Mouse (Mus musculus) hindbrain, embryonic 10.5 days (tissue): ENCODE results near the gene Cacna1g. TPM values are rescaled to one million over a fixed set of nuclear protein-coding genes. Genes with fewer than 3 reads are reported as not detected.

Experiments used
- DNase-seq: peaks from one replicate; pipeline ENCODE4 v3.0.0-alpha.2; 2017; ENCODE audit warnings: low spot score
- H3K27ac ChIP-seq: fragments of 300-500 bp; sonication (generic); 2 replicates; pipeline ENCODE4 v1.5.1; 2016; ENCODE audit warnings: mild to moderate bottlenecking, moderate library complexity
- H3K27me3 ChIP-seq: fragments of 300-500 bp; sonication (generic); 2 replicates; pipeline ENCODE4 v1.6.1; 2016; ENCODE audit warnings: mild to moderate bottlenecking; ENCODE audit not compliant: poor library complexity, insufficient read depth, severe bottlenecking
- H3K36me3 ChIP-seq: fragments of 300-500 bp; sonication (generic); 2 replicates; pipeline ENCODE4 v1.6.1; 2016; ENCODE audit warnings: mild to moderate bottlenecking, moderate library complexity
- H3K4me1 ChIP-seq: fragments of 300-500 bp; sonication (generic); replicated peaks from 2 replicates; pipeline ENCODE4 v1.6.1; 2016; ENCODE audit warnings: mild to moderate bottlenecking
- H3K4me3 ChIP-seq: fragments of 300-500 bp; sonication (generic); 2 replicates; pipeline ENCODE4 v1.5.1; 2016; ENCODE audit warnings: mild to moderate bottlenecking, moderate library complexity
- H3K9me3 ChIP-seq: fragments of 300-500 bp; sonication (generic); 2 replicates; pipeline ENCODE4 v1.6.1; 2016; ENCODE audit warnings: mild to moderate bottlenecking, moderate library complexity
- WGBS: fragments of 180-500 bp; shearing (Covaris S2); methylation state at CpG from one replicate; pipeline ENCODE4 v1.1.7; 2016; 5-methylcytosine and 5-hydroxymethylcytosine counted together
- polyA plus RNA-seq: library from polyadenylated mRNA; unstranded; fragments of >200 nt; fragmentation: Nextera tagmentation; extraction: Ambion mirVana; gene quantifications from 2 replicates; pipeline ENCODE4 v1.2.1, GENCODE M21; 2016

The Cacna1g gene
- polyA plus RNA-seq, 1 experiment from 2014 or later: 7.7 TPM

GRCm38 (mm10) chr11:94389724-94390396 is 84.1 kb downstream of the Cacna1g start:
- no peak overlapping the region for H3K27ac ChIP-seq
- 78% methylated on average over 6 of the region's 6 CpGs for WGBS
- peaks cover 43% of the 10 kb centered on the region for H3K27me3 ChIP-seq
- DNase-seq: no peak
- no peak overlapping the region for H3K4me3 ChIP-seq
- H3K4me1 ChIP-seq: peaks cover 31% of the 10 kb centered on the region
- no peaks in the 10 kb centered on the region for H3K36me3 ChIP-seq
- H3K9me3 ChIP-seq: no peaks in the 10 kb centered on the region

- DNase-seq: no peak
- H3K4me3 ChIP-seq: no peak overlapping the region
- peaks cover 37% of the 10 kb centered on the region for H3K27me3 ChIP-seq
- H3K9me3 ChIP-seq: no peaks in the 10 kb centered on the region
- H3K4me1 ChIP-seq: peaks cover 32% of the 10 kb centered on the region
- 81% methylated on average over 4 of the region's 4 CpGs for WGBS
- H3K27ac ChIP-seq: no peak overlapping the region
- H3K36me3 ChIP-seq: no peaks in the 10 kb centered on the region
Measured at GRCm38 (mm10) chr11:94389021-94389420, 85.0 kb downstream of the Cacna1g start.

- 77% methylated on average over 4 of the region's 4 CpGs for WGBS
Measured at GRCm38 (mm10) chr11:94387756-94388155, 86.2 kb downstream of the Cacna1g start.

GRCm38 (mm10) chr11:94385977-94386771 is 87.8 kb downstream of the Cacna1g start:
- DNase-seq: peak; percentile 55
- Histone ChIP-seq H3K36me3 (no peaks in the 10 kb centered on the region), H3K4me3 (peak overlapping the region; percentile 26; the same call in 1 of the 2 replicates), H3K9me3 (no peaks in the 10 kb centered on the region), H3K27ac (peak overlapping the region; percentile 66), H3K4me1 (peaks cover 22% of the 10 kb centered on the region), H3K27me3 (peaks cover 16% of the 10 kb centered on the region; the same call in 1 of the 2 replicates)
- 28% methylated on average over 12 of the region's 12 CpGs for WGBS

More at GRCm38 (mm10) chr11:94387756-94388155, 86.2 kb downstream of the Cacna1g start:
- peaks cover 30% of the 10 kb centered on the region for H3K4me1 ChIP-seq
- DNase-seq: no peak
- no peaks in the 10 kb centered on the region for H3K36me3 ChIP-seq
- peaks cover 32% of the 10 kb centered on the region for H3K27me3 ChIP-seq
- no peak overlapping the region for H3K27ac ChIP-seq
- no peaks in the 10 kb centered on the region for H3K9me3 ChIP-seq
- no peak overlapping the region for H3K4me3 ChIP-seq

- WGBS: 78% methylated on average over 8 of the region's 8 CpGs
Measured at GRCm38 (mm10) chr11:94379736-94380135, 94.3 kb downstream of the Cacna1g start.

GRCm38 (mm10) chr11:94379061-94379460 is 94.9 kb downstream of the Cacna1g start:
- Histone ChIP-seq H3K4me1 (peaks cover 13% of the 10 kb centered on the region), H3K36me3 (no peaks in the 10 kb centered on the region), H3K4me3 (no peak overlapping the region), H3K27ac (no peak overlapping the region), H3K9me3 (no peaks in the 10 kb centered on the region), H3K27me3 (0 out of 2 replicates have a peak, but pooled peaks cover 5% of the 10 kb centered on the region)
- WGBS: 20% methylated on average over 2 of the region's 2 CpGs
- no peak for DNase-seq

More at GRCm38 (mm10) chr11:94379736-94380135, 94.3 kb downstream of the Cacna1g start:
- Histone ChIP-seq H3K36me3 (no peaks in the 10 kb centered on the region), H3K4me3 (no peak overlapping the region), H3K9me3 (no peaks in the 10 kb centered on the region), H3K4me1 (peaks cover 13% of the 10 kb centered on the region), H3K27me3 (0 out of 2 replicates have a peak, but pooled peaks cover 5% of the 10 kb centered on the region), H3K27ac (no peak overlapping the region)
- DNase-seq: no peak

GRCm38 (mm10) chr11:94374276-94374948 is 99.6 kb downstream of the Cacna1g start:
- H3K4me1 ChIP-seq: peaks cover 30% of the 10 kb centered on the region
- WGBS: 91% methylated on average over 13 of the region's 13 CpGs

GRCm38 (mm10) chr11:94370809-94371208 is 103.2 kb downstream of the Cacna1g start:
- no peaks in the 10 kb centered on the region for H3K36me3 ChIP-seq
- no peak for DNase-seq
- H3K27ac ChIP-seq: no peak overlapping the region
- H3K4me3 ChIP-seq: no peak overlapping the region
- H3K27me3 ChIP-seq: peaks cover 14% of the 10 kb centered on the region; the same call in 1 of the 2 replicates
- H3K4me1 ChIP-seq: peaks cover 19% of the 10 kb centered on the region
- WGBS: 44% methylated on average over 5 of the region's 5 CpGs
- peaks cover 5% of the 10 kb centered on the region; the same call in 1 of the 2 replicates for H3K9me3 ChIP-seq

More at GRCm38 (mm10) chr11:94374276-94374948, 99.6 kb downstream of the Cacna1g start:
- Histone ChIP-seq H3K9me3 (no peaks in the 10 kb centered on the region), H3K27me3 (peaks cover 14% of the 10 kb centered on the region; the same call in 1 of the 2 replicates), H3K27ac (no peak overlapping the region), H3K4me3 (no peak overlapping the region), H3K36me3 (no peaks in the 10 kb centered on the region)
- DNase-seq: no peak

GRCm38 (mm10) chr11:94369981-94370380 is 104.0 kb downstream of the Cacna1g start:
- no peak overlapping the region for H3K4me3 ChIP-seq
- no peak for DNase-seq
- peaks cover 5% of the 10 kb centered on the region; the same call in 1 of the 2 replicates for H3K9me3 ChIP-seq
- peaks cover 20% of the 10 kb centered on the region for H3K4me1 ChIP-seq
- peaks cover 14% of the 10 kb centered on the region; the same call in 1 of the 2 replicates for H3K27me3 ChIP-seq
- H3K27ac ChIP-seq: no peak overlapping the region
- no peaks in the 10 kb centered on the region for H3K36me3 ChIP-seq
- 83% methylated on average over 6 of the region's 6 CpGs for WGBS

GRCm38 (mm10) chr11:94365340-94365739 is 108.7 kb downstream of the Cacna1g start:
- Histone ChIP-seq H3K4me3 (no peak overlapping the region), H3K9me3 (peaks cover 5% of the 10 kb centered on the region; the same call in 1 of the 2 replicates), H3K27me3 (peaks cover 3% of the 10 kb centered on the region; the same call in 1 of the 2 replicates), H3K27ac (no peak overlapping the region), H3K4me1 (peaks cover 5% of the 10 kb centered on the region; the same call in 1 of the 2 replicates), H3K36me3 (no peaks in the 10 kb centered on the region)
- WGBS: 72% methylated on average over 3 of the region's 3 CpGs
- DNase-seq: no peak

- 85% methylated on average over 7 of the region's 7 CpGs for WGBS
Measured at GRCm38 (mm10) chr11:94363690-94364089, 110.3 kb downstream of the Cacna1g start.

GRCm38 (mm10) chr11:94362101-94362500 is 111.9 kb downstream of the Cacna1g start:
- Histone ChIP-seq H3K36me3 (no peaks in the 10 kb centered on the region), H3K27me3 (peaks cover 4% of the 10 kb centered on the region; the same call in 1 of the 2 replicates), H3K4me1 (0 out of 2 replicates have a peak, but pooled peaks cover 3% of the 10 kb centered on the region), H3K4me3 (no peak overlapping the region), H3K27ac (no peak overlapping the region), H3K9me3 (peaks cover 5% of the 10 kb centered on the region; the same call in 1 of the 2 replicates)
- no peak for DNase-seq
- WGBS: 91% methylated on average over 5 of the region's 5 CpGs

More at GRCm38 (mm10) chr11:94363690-94364089, 110.3 kb downstream of the Cacna1g start:
- DNase-seq: no peak
- Histone ChIP-seq H3K4me1 (0 out of 2 replicates have a peak, but pooled peaks cover 3% of the 10 kb centered on the region), H3K4me3 (no peak overlapping the region), H3K9me3 (peaks cover 5% of the 10 kb centered on the region; the same call in 1 of the 2 replicates), H3K27ac (no peak overlapping the region), H3K36me3 (no peaks in the 10 kb centered on the region), H3K27me3 (peaks cover 3% of the 10 kb centered on the region; the same call in 1 of the 2 replicates)
